Mouse (Mus musculus) T-cell, adult 2 months (primary cell): ENCODE results near the gene Zfp281.

Experiments used
- DNase-seq: peaks from one replicate; pipeline ENCODE4 v3.0.0; 2022; ENCODE audit warnings: low spot score

Zfp281 gene

DNA sequence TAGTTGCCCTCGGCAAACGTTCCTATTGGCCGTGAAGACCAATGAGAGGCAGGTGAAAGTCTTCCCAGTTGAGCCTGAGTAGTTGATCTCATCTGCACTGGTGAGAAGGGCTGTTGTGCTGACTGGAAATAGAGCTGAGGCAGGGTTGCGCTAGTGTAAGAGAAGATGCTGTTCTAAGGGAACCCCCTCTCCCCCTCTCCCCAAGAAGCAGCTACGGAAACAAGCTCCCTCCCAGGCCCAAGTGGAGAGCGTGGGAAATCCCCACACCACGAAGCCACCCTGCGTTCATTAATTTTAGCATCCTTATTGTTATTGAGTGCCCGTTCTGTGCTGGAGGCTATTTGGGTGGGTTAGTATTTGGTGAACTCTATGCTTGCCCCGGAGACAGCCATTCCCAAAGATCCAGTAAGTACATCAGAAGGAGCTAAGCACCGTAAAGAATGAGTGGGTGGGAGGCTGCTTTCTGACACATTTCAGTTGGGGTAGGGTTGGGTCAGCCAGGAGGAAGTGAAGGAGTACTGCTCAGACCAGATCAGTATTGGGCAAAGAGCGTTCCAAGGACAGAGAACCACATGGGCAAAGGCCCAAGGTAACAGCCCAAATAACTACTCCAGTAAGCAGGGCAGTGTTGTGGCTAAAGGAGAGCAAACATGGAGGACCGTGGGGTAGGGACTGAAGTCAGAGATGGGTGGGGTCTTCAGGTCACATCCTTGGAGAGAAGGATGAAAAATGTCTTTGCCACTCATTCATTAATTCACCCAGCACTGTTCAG is 33.9 kb downstream of the Zfp281 start:
- no peak for DNase-seq

DNA sequence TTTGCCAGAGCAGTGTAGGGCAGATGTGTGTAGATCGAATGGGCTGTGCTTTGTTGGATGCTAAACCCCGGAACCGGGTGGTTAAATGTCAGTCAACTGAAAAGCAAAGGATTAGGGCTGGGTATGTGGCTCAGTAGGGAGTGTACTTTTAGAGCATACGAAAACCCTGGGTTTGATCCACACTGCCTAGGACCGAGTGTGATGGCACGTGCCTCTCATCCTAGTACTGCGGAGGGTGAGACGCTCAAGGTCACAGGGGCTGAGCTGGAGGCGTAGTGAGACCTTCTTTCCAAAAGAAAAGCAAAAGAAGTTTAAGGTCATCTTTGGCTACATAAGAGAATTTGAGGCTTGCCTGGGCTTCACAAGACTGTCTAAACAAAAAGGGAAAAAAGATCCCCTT is 34.6 kb downstream of the Zfp281 start:
- no peak for DNase-seq

DNA sequence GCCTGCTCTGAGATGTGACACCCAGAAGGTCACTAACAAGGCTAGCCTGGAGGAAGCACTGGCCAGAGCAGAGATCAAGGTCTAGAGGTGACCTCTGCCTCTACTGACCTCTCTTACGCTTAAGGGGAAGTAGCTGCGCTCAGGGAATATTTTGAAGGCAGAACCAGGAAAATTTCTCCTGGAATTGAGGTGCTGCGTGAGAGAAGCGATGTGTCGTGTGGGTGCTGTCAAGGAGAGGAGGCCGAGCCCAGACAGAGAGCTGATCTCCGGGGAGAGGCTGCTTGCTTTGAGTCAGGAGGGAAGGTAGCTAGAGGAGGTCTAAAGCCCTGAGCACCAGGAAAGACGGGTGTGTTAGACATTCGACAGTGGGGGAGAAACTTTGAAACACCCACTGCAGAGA is 35.2 kb downstream of the Zfp281 start:
- no peak for DNase-seq

DNA sequence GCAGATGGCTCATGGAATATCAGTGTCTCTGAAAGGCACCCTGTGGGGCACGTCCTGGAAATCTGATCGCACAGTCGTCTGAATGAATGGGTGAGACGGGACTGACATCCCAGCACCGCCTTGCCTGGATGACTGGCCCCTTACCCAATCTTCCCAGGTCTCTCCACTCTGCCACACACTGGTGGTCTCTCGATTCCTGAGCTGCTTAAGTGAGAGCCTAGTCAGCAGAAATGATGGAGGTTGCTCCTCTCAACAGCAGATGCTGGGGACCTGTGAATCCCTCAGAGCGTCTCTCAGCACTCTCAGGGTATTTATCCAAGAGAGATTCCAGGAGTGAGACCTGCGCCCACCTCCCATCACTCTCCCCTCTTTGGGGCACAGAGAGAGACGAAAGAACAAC is 36.8 kb downstream of the Zfp281 start:
- no peak for DNase-seq

DNA sequence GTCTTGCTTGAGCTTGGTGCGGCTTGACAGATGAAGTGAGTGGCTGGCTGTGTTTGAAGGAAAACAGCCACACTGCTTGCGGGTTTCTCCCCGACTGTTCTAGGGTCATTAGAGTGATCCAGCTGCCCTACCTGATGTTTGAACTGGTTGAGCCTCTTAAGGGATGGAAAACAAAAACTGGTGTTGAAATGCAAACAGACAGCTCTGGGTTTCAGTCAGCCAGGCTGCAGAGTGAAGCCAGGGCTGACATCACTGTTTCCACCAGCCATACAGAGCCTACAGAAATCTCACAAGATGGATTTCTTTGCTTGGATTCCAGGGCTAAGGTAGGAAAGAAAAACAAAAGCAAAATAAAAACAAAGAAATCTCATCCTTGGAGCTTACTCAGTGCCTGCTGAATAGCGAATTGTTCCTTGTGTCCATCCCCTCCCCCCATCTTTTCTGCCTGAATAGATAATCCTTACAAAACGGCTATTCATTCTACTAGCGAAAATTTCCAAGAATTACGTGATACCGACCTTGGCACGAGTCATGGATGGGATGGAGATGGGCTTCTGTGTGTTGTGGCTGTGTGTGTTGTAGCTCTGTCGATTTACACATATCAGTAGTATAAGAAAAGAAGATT is 37.4 kb downstream of the Zfp281 start:
- no peak for DNase-seq

DNA sequence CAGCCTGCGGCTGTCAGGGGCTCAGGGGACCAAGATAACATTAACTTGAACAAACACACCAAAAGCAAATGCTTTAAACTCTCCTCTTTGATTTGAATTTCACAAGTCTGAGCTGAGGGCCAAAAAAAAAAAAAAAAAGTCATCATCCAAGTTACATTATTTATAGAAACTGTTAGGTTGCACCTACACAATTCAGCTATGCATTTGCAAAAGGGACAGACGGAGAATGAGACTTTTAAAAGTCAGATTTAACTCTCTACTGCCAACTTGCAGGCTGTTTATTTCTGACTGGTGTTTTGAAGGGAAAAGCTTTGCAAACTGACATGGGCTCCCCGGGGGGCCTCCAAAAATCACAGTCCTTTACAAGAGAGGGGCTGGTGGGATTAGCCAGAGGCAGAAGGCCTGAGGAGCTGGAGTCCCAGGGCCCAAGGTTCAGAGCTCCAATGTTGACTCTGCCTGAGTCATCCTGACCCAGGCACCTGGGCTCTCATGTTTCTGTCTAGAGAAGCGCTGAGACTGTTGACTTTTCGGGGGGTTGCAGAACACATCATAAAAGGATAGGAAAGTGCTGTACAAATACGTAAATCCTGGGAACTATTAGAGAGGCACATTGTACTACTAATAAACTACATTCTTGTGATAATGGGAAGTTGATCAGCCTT is 40.4 kb downstream of the Zfp281 start:
- no peak for DNase-seq

DNA sequence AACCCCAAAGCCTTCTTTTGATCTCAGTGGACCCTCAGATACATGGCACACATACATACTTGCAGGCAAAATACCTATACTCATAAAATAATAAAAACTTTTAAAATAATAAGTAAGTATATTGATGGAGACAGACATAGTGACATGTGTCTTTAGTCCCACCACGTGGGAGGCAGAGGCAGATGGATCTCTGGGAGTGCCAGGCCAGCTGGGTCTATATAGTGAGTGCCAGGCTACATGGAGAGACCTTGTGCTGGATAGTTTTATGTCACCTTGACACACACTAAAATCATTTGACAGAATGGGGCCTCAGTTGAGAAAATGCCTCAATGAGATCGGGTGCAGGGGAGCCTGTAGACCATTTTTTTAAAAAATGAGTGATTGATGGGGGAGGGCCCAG is 41.8 kb downstream of the Zfp281 start:
- no peak for DNase-seq

DNA sequence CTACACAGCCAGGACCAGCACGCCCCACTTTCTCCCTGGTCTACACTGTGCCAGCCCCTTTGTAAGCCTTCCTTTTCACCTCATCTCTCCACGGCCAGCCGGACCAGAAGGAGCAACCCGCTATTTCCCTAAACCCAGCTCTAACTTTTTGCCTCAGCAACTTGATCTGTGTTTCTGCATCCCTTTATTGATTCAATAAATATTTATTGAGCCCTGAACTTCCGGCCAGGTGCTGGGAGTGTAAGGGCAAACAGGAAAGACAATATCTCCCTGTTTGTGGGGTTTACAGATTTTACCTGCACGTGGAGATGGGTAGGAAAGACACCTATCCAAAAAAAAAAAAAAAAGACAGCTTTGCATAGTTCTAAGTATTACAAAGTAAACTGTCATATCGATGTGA is 45.2 kb downstream of the Zfp281 start:
- no peak for DNase-seq

DNA sequence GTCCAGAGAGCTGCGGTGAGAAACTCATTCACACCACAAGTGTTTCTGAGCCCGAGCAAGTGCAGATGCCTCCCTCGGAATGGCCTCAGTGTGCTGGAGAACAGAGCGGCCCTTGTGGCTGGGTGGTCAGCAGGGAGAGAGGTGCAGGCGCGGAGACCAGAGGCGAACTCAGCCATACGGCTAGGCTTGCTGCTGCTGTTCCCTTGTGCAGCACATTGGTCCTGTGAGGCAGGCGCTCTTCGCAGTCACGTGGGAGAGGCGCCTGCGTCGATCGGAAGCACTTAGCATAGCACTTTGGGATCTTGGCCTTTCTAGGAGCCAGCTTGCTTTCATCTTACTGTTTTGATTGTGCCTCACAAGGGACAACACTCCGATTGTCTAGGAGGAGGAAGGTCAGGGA is 45.7 kb downstream of the Zfp281 start:
- DNase-seq, result no peak

DNA sequence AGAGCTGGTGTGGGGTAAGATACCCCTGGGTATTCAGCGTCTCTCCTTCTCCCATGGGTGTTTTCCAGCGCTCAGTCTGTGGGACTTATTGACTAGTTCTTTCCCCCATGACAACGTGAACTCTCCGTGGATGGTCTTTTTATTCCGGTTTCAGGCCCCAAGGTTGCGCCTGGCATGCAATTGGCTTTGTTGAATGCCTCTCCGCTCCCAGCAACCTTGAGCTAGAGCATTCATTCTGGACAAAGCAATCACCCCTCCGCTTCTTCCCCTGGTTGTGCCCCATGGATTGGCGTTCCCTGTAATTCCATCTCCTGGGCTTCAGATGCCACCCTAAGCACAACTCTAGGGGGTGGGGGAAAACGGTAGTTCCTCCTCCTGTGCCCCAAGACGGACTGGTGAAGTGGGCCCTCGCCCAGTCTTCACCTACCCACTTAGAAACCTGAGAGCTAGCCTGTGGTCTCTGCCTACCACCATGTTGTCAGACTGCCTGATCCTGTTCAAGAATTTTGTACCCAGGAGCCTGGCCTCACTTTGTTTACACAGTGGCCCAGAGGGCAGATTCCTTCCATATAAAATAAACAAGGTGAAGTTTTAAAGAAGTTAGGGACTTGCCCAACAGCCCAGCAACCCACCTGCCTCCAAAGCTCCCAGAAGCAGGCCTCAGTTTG is 47.2 kb downstream of the Zfp281 start:
- DNase-seq, result no peak

DNA sequence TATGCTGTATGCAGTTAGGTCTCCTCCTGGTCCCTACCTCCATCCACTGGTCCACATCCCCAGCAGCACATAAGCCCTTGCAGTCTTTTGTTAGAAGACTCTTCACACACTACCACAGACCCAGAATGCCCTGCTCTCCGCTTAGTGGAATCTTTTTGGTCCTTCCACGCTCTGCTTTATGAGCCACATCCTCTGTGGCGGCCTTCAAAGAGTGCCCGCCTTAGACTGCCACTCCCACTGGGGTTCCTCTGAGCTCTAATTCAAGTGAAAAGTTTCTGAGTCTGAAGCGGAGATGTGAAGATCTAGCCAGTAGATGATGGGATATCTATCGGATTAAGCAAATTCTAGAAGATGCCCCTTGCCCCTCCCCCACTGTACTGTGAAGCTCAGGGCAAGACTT is 47.9 kb downstream of the Zfp281 start:
- DNase-seq, result peak; percentile 87

DNA sequence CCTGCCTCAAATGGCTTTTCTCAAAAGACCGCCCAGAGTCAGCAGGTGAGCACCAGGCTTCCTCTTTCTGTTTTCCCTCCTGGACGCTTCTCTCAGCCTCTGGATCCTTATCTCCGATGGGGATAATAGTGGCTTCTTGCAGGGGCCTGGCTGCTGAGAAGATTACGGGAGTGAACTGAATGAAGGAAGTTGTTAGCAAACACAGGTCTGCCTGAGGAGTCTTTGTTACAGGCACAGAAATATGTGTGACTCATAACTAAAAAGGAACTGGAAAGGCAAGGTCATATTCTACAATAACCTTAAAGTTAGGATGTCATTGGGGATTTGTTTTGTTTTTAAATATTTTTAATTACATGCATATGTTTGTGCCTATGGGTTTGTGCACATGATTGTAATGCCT is 48.6 kb downstream of the Zfp281 start:
- no peak for DNase-seq

DNA sequence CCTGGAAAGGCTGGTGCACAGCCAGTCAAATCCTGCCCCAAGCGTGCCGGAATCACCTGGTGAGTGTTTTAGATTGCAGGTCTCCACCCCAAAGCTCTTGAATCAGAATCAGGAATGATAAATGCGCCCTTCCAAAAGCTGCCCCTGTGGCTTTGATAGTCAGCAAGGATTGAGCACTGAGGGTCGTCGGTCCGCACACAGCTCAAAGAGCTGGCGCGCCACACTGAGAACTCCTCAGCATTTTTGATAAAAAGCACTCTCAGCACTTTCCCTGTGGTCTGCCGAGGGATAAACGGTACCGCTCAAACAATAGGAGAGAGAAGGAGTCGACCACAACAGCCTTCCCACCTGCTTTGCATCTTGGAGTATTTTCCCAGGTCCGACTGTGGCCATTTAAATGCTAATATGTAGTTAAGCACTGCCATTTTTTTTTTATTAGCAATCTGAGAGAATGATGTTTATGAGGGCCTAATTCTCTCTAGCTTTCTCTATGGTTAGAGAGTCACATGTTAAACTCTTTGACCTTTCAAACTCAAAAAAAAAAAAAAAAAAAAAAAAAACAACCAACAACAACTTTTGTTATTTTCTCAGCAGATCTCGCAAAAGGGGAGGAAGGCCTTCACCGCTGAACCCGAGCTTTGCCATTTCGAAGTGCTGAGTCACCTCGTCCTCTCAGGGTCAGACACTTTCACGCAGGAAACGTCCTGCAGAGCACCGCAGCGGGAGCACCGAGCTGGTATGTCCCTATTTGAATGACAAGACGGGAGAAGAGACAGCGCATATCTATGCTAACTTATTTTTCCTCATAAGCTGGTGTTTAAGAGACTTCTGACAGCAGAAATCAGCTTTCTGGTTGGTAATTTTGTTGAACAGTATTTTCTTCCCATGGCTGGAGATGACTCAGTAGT is 50.1 kb downstream of the Zfp281 start:
- no peak for DNase-seq

DNA sequence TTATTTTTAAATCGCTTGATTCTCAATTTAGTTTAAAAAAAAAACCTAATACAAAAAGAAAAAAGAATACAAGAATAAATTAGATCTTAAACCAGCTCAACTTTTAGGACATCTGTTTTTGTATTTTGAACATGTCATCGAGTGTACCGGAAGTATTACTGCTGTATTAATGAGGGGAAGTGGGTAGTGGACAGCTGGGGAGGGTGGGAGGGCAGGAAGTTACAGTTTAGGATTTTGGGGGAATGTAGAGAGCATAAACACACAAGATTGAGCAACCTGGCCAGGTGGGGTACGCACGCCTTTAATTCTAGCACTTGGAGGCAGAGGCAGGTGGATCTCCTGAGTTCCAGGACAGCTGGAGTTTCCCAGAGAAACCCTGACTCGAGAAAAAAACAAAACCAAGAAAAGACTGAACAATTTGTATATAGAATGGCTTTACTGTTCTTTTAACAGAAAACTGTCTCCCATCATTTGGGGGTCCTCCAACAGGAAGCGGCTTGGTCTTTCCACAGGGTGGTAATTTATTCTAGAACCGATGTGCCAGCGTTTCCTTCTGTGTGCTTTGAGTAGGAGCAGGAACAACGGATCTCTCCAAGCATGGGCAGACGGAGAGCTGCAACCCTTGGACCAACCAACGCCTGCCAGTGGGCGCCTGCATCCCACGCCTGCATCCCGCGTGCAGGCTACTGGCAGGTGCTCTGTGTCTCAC is 51.2 kb downstream of the Zfp281 start:
- no peak for DNase-seq

DNA sequence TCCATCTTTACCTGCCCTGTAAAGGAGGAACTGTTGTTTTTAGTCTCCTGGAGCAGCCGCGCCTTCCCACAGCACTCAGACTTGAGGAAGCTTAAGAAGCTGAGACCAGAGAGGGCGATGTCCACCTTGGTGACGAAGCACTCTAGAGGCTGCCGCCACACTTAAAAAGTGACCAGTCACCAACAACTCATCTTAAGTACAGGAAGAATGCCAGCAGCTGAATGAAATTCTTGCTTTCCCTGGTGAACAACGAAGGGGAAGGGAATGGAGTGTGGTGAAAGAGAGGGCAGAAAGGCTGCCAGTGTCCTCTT is 51.7 kb downstream of the Zfp281 start:
- no peak for DNase-seq

DNA sequence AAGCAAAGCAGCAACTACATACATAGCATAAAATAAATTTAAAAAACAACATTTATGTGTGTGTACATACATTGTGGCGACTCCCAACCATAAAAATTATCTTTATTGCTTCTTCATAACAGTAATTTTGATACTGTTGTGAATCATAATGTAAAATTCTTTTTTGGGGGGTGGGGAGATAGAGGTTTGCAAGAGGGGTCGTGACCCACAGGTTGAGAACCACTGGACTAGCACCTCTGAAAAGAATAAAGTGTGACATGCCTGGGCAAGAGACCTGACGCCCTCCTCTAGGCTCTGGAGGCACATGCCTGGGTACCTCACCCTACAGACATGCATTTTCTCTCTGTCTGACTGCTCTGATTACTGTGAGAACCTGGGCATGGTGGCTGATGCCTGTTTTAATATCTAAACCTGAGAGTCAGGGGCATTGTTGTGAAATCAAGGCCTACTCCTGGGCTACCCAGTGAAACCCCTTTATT is 53.2 kb downstream of the Zfp281 start:
- DNase-seq, result no peak

DNA sequence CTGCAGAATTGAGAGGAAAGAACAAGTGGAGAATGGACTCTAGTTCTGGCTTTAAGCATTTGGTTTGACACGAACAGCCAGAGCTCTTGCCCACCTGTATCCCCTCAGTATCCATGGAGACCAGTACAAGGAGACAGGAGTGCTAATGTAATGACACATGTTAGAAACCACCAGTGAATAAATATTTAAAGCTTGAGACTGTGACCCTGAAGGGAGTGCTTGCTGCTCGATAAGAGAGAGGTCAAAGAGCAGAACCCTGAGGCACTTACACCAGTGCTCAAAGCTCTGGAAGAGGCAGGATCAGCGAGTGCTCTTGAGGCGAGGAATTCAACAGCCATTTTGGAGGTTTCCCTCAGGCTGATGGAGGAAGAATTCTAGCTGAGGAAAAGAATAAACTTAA is 54.1 kb downstream of the Zfp281 start:
- DNase-seq, result no peak
